12 mouse cellular contexts compared by ENCODE assay signal in the genomic region with DNA sequence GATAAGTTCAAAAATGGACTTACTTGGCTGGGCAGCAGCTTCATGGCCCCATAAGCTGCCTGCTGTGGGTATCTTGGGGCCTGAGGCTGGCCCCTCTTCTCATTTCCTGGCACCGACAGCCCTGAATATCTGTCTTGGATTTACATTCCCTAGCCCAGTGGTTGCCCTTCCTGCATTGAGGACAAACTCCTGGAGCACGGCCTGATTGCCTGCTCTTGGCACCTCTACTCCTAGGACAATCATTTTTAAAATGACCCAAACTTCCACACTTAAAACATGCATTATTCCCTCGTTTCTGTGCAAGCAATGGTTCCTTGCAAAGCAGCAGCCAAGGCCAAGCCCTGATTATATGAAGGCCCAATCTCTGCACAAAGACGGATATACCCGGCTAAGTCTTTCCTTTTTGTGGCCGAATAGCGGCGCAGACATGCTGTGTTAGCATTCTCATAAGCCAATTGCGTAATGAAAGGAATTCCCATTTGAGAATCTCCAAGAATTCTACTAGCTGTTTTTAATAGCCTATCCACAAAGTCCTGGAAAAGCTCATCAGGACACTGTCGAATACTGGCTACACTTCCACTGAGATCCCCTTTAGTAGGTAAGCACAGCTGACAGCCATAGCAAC. TPM values are rescaled to one million over a fixed set of nuclear protein-coding genes. Genes with fewer than 3 reads are reported as not detected.
A peak's percentile ranks its signal among the peaks of the same experiment; 100 is the strongest.
DNase-seq lines count a peak whose midpoint lies in the region; ATAC-seq and TF ChIP-seq lines count a peak whose summit lies in the region.
"Had no signal": no experiment of that assay in that cellular context is flagged by ENCODE, and none has a peak within 500 bp of the region (broad histone marks: within the 10 kb centered on the region; RNA-seq: fewer than 3 reads in every experiment).

No protein-coding gene starts in this region.

- no peak for ATAC-seq in lung, embryonic 15.5 days (ENCODE audit: borderline replicate concordance, extremely low read depth, low FRiP score, low TSS enrichment)
- ATAC-seq in heart, embryonic 13.5 days (ENCODE audit: extremely low read depth, insufficient number of reproducible peaks, low FRiP score, low TSS enrichment) = no peak
- no peak for ATAC-seq in stomach, postnatal 0 days (ENCODE audit: low FRiP score, low TSS enrichment)
- ATAC-seq in erythroid progenitor cell, adult 5-6 weeks (replicated peaks; ENCODE audit: low FRiP score, poor library complexity, severe bottlenecking) = no peak
- ATAC-seq: Patski had no signal

- 68% methylated on average over 10 of the region's 10 CpGs for WGBS in lung, embryonic 15.5 days
- 48% methylated on average over 10 of the region's 10 CpGs for WGBS in lung, adult 2 months
- 71% methylated on average over 10 of the region's 10 CpGs for WGBS in heart, embryonic 13.5 days
- WGBS in stomach, postnatal 0 days = 59% methylated on average over 10 of the region's 10 CpGs

- TF ChIP-seq CTCF in lung, adult 2 months (IDR thresholded peaks at IDR 0.05; ENCODE audit: insufficient read depth, low read length) = no peak
- TF ChIP-seq CTCF in stomach, postnatal 0 days (IDR thresholded peaks at IDR 0.05; ENCODE audit: low read depth) = peak; percentile 17; the same call in 1 of the 2 replicates

- no peaks in the 10 kb centered on the region for H3K27me3 ChIP-seq in lung, embryonic 15.5 days
- no peaks in the 10 kb centered on the region for H3K27me3 ChIP-seq in heart, embryonic 13.5 days (replicated peaks)
- no peaks in the 10 kb centered on the region for H3K27me3 ChIP-seq in stomach, postnatal 0 days (ENCODE audit: control insufficient read depth, insufficient read depth, low read length)
- H3K27me3 ChIP-seq: hindbrain, embryonic 15.5 days; Patski had no signal

- no peak for TF ChIP-seq EP300 in stomach, postnatal 0 days (optimal IDR thresholded peaks at IDR 0.05)

- no peak overlapping the region for H3K4me3 ChIP-seq in lung, embryonic 15.5 days
- no peak overlapping the region for H3K4me3 ChIP-seq in lung, adult 2 months (replicated peaks; ENCODE audit: extremely low read depth, low read depth, low read length)
- H3K4me3 ChIP-seq in heart, embryonic 13.5 days = no peak overlapping the region
- no peak overlapping the region for H3K4me3 ChIP-seq in stomach, postnatal 0 days (ENCODE audit: low read depth, low read length)
- H3K4me3 ChIP-seq: hindbrain, embryonic 15.5 days had no signal

- H3K4me1 ChIP-seq in lung, embryonic 15.5 days = 0 out of 2 replicates have a peak, but pooled peaks cover 8% of the 10 kb centered on the region
- H3K4me1 ChIP-seq in lung, adult 2 months (ENCODE audit: control insufficient read depth, insufficient read depth, low read length) = peaks cover 4% of the 10 kb centered on the region
- H3K4me1 ChIP-seq in heart, embryonic 13.5 days = peaks cover 36% of the 10 kb centered on the region
- no peaks in the 10 kb centered on the region for H3K4me1 ChIP-seq in stomach, postnatal 0 days (replicated peaks; ENCODE audit: control insufficient read depth, insufficient read depth)
- H3K4me1 ChIP-seq: hindbrain, embryonic 15.5 days had no signal

- H3K4me2 ChIP-seq in lung, embryonic 15.5 days = no peak overlapping the region
- H3K4me2 ChIP-seq in heart, embryonic 13.5 days = no peak overlapping the region
- no peak overlapping the region for H3K4me2 ChIP-seq in stomach, postnatal 0 days (replicated peaks; ENCODE audit: low read depth)
- H3K4me2 ChIP-seq: hindbrain, embryonic 15.5 days had no signal

- TF ChIP-seq POLR2A in lung, adult 2 months (IDR thresholded peaks at IDR 0.05; ENCODE audit: borderline replicate concordance, extremely low read depth, low read depth, low read length) = no peak

- no peak overlapping the region for H3K9ac ChIP-seq in lung, embryonic 15.5 days
- no peak overlapping the region for H3K9ac ChIP-seq in heart, embryonic 13.5 days
- H3K9ac ChIP-seq in stomach, postnatal 0 days (ENCODE audit: low read length) = no peak overlapping the region
- H3K9ac ChIP-seq: hindbrain, embryonic 15.5 days had no signal

- peak overlapping the region; percentile 39; the same call in 1 of the 2 replicates for H3K27ac ChIP-seq in lung, embryonic 15.5 days
- H3K27ac ChIP-seq in heart, embryonic 13.5 days (replicated peaks) = peak overlapping the region; percentile 52
- no peak overlapping the region; the same call in 1 of the 2 replicates for H3K27ac ChIP-seq in stomach, postnatal 0 days (replicated peaks)
- H3K27ac ChIP-seq: hindbrain, embryonic 15.5 days had no signal

- H3K36me3 ChIP-seq in lung, embryonic 15.5 days = no peaks in the 10 kb centered on the region
- peaks cover 14% of the 10 kb centered on the region for H3K36me3 ChIP-seq in heart, embryonic 13.5 days
- no peaks in the 10 kb centered on the region for H3K36me3 ChIP-seq in stomach, postnatal 0 days (ENCODE audit: control insufficient read depth, insufficient read depth, low read length)
- H3K36me3 ChIP-seq: hindbrain, embryonic 15.5 days had no signal

- peak; percentile 50 to 67 for DNase-seq in heart, adult 18-20 months
- DNase-seq in heart, postnatal 4 days = no peak
- no peak for DNase-seq in lung, adult 2 months
- no peak for DNase-seq in stomach, postnatal 0 days (ENCODE audit: low spot score)
- DNase-seq: cerebellum, adult 9-11 months; gastrocnemius, postnatal 10 days; right cerebral cortex, postnatal 14 days had no signal

- no peaks in the 10 kb centered on the region for H3K9me3 ChIP-seq in lung, embryonic 15.5 days
- H3K9me3 ChIP-seq in heart, embryonic 13.5 days = peaks cover 8% of the 10 kb centered on the region
- H3K9me3 ChIP-seq in stomach, postnatal 0 days (ENCODE audit: control insufficient read depth, low read length) = no peaks in the 10 kb centered on the region
- H3K9me3 ChIP-seq: hindbrain, embryonic 15.5 days had no signal

RNA-seq across cellular contexts. Expression of a gene that starts 18.6 kb away (rescaled TPM):
- total RNA-seq in heart, adult 18-20 months (2021) = 10 to 100 TPM; 15.4 to 15.9 TPM
- 10 to 100 TPM; 26.8 to 26.9 TPM for total RNA-seq in heart, postnatal 4 days (2021)
- polyA plus RNA-seq in lung, embryonic 15.5 days (2015; fragmentation: Nextera tagmentation; extraction: Ambion mirVana) = 20.7 and 22.8 TPM in 2 replicates
- 7.3 TPM in 2 replicates for polyA plus RNA-seq in lung, adult 2 months (2012; rRNA removed)
- 19.5 and 26.3 TPM in 2 replicates for polyA plus RNA-seq in heart, embryonic 13.5 days (2015; fragmentation: Nextera tagmentation; extraction: Ambion mirVana)
- 27.2 and 29.4 TPM in 2 replicates for polyA plus RNA-seq in stomach, postnatal 0 days (2015; fragmentation: Nextera tagmentation; extraction: Ambion mirVana)
- total RNA-seq in erythroid progenitor cell, adult 5-6 weeks (2015; ENCODE audit: low replicate concordance) = 2.5 and 6.8 TPM in 2 replicates
- total RNA-seq in erythroid progenitor cell, adult 5-6 weeks (2017; ENCODE audit: low replicate concordance) = 1.1 and 1.9 TPM in 2 replicates

Comparison
In these comparisons a context has a peak if more than half of its experiments do, and no peak if none do; other contexts are left out.
1. DNase-seq: peak in heart, adult 18-20 months (2 of 2); none in heart, postnatal 4 days (single experiment), lung, adult 2 months (single experiment) and stomach, postnatal 0 days (single experiment).